In genomic region chr6:107459220-107459619, GRCm38 (mm10) we compare ENCODE assay signal across 29 mouse cellular contexts.
DNase-seq lines count a peak whose midpoint lies in the region; ATAC-seq and TF ChIP-seq lines count a peak whose summit lies in the region.
"Had no signal": no experiment of that assay in that cellular context is flagged by ENCODE, and none has a peak within 500 bp of the region (broad histone marks: within the 10 kb centered on the region; RNA-seq: fewer than 3 reads in every experiment).

No protein-coding gene starts in this region.

- H3K36me3 ChIP-seq in C2C12 (ENCODE audit: control insufficient read depth, insufficient read depth) (no peaks in the 10 kb centered on the region), myocyte (ENCODE audit: control insufficient read depth, insufficient read depth) (no peaks in the 10 kb centered on the region)
- H3K36me3 ChIP-seq in limb, embryonic 13.5 days = no peaks in the 10 kb centered on the region
- H3K36me3 ChIP-seq: embryonic facial prominence, embryonic 12.5 days; heart, embryonic 12.5 days; heart, embryonic 15.5 days; hindbrain, embryonic 10.5 days; hindbrain, embryonic 13.5 days had no signal

- no peak for TF ChIP-seq POLR2A in myocyte (IDR thresholded peaks at IDR 0.05; ENCODE audit: insufficient read length, low read depth)

- no peak overlapping the region for H3ac ChIP-seq in C2C12 (ENCODE audit: control insufficient read depth, insufficient read length, low read depth)
- H3ac ChIP-seq in myocyte (ENCODE audit: control insufficient read depth, insufficient read length) = no peak overlapping the region

- TF ChIP-seq CTCF in C2C12 (IDR thresholded peaks at IDR 0.05; ENCODE audit: control insufficient read depth, insufficient read depth, insufficient read length) = no peak

- 74% methylated on average over 1 of the region's 1 CpGs for WGBS in limb, embryonic 13.5 days

- H3K9ac ChIP-seq in limb, embryonic 13.5 days = no peak overlapping the region
- H3K9ac ChIP-seq: embryonic facial prominence, embryonic 12.5 days; forebrain, postnatal 0 days; heart, embryonic 12.5 days; heart, embryonic 15.5 days; hindbrain, embryonic 13.5 days had no signal

- H3K4me2 ChIP-seq in limb, embryonic 13.5 days (replicated peaks) = no peak overlapping the region
- H3K4me2 ChIP-seq in myocyte (ENCODE audit: low read depth) = no peak overlapping the region
- H3K4me2 ChIP-seq: embryonic facial prominence, embryonic 12.5 days; heart, embryonic 12.5 days; heart, embryonic 15.5 days; hindbrain, embryonic 13.5 days had no signal

- no peak overlapping the region for H3K4me3 ChIP-seq in C2C12 (ENCODE audit: insufficient read depth, poor library complexity, severe bottlenecking)
- no peak overlapping the region for H3K4me3 ChIP-seq in limb, embryonic 13.5 days
- H3K4me3 ChIP-seq in myocyte = no peak overlapping the region
- H3K4me3 ChIP-seq: embryonic facial prominence, embryonic 12.5 days; heart, embryonic 12.5 days; heart, embryonic 15.5 days; hindbrain, embryonic 10.5 days; hindbrain, embryonic 13.5 days had no signal

- ATAC-seq in limb, embryonic 13.5 days (ENCODE audit: low FRiP score, low read depth) = peak; percentile 84
- ATAC-seq in inflammation-experienced regulatory T-cells, adult 6 months = no peak
- ATAC-seq: activated CD4-positive, CD25-positive, alpha-beta regulatory T cell, adult 4 months; CD4-positive, CD25-positive, alpha-beta regulatory T cell, adult 4 months; forebrain, embryonic 14.5 days; forebrain, postnatal 0 days; hindbrain, embryonic 16.5 days; intestine, embryonic 16.5 days had no signal

- no peaks in the 10 kb centered on the region for H3K9me3 ChIP-seq in limb, embryonic 13.5 days
- H3K9me3 ChIP-seq: embryonic facial prominence, embryonic 12.5 days; heart, embryonic 12.5 days; heart, embryonic 15.5 days; hindbrain, embryonic 10.5 days; hindbrain, embryonic 13.5 days had no signal

- H3K27ac ChIP-seq in limb, embryonic 13.5 days = no peak overlapping the region
- H3K27ac ChIP-seq: embryonic facial prominence, embryonic 12.5 days; heart, embryonic 15.5 days; hindbrain, embryonic 10.5 days; hindbrain, embryonic 13.5 days had no signal

- H3K27me3 ChIP-seq in C2C12 (ENCODE audit: control insufficient read depth, insufficient read depth, insufficient read length) = no peaks in the 10 kb centered on the region
- H3K27me3 ChIP-seq in limb, embryonic 13.5 days = no peaks in the 10 kb centered on the region
- no peaks in the 10 kb centered on the region for H3K27me3 ChIP-seq in myocyte (ENCODE audit: control insufficient read depth, insufficient read depth, insufficient read length)
- H3K27me3 ChIP-seq: embryonic facial prominence, embryonic 12.5 days; heart, embryonic 12.5 days; heart, embryonic 15.5 days; hindbrain, embryonic 13.5 days had no signal

- no peaks in the 10 kb centered on the region for H3K4me1 ChIP-seq in limb, embryonic 13.5 days
- H3K4me1 ChIP-seq: embryonic facial prominence, embryonic 12.5 days; heart, embryonic 12.5 days; heart, embryonic 15.5 days had no signal

- no peaks in the 10 kb centered on the region for H3K79me2 ChIP-seq in C2C12 (ENCODE audit: control insufficient read depth, insufficient read depth)
- no peaks in the 10 kb centered on the region for H3K79me2 ChIP-seq in myocyte (ENCODE audit: control insufficient read depth, insufficient read depth)

- no peaks in the 10 kb centered on the region for H3K79me3 ChIP-seq in C2C12 (ENCODE audit: low read depth)

- DNase-seq in gastrocnemius, adult 18-20 months (ENCODE audit: low spot score) = peak; percentile 3
- DNase-seq in gastrocnemius, postnatal 4 days (ENCODE audit: low spot score in 2 of 2) = no peak
- no peak for DNase-seq in MN1 (ENCODE audit: low spot score)
- DNase-seq: adrenal gland, adult 8-10 months; adrenal gland, postnatal 25 days; B cell, adult 2 months; cerebellum, adult 11-12 months; cerebellum, adult 8-10 months; cerebellum, postnatal 10 days; cerebellum, postnatal 36 days; forebrain, postnatal 0 days; gastrocnemius, postnatal 10 days; heart, adult 18-20 months; heart, postnatal 10 days; heart, postnatal 36 days had no signal

TF ChIP-seq in C2C12, 6 proteins besides CTCF, POLR2A, EP300 and RAD21:
- TF ChIP-seq FOSL1 (IDR thresholded peaks at IDR 0.05; ENCODE audit: insufficient read depth, low read length, poor library complexity, severe bottlenecking) (no peak), MAX (IDR thresholded peaks at IDR 0.05) (no peak), MYOD1 (IDR thresholded peaks at IDR 0.05; ENCODE audit: control insufficient read depth, insufficient read length, low read depth) (peak; percentile 99), MYOG (IDR thresholded peaks at IDR 0.05; ENCODE audit: control insufficient read depth, extremely low read depth, insufficient read length) (no peak), CEBPB (IDR thresholded peaks at IDR 0.05; ENCODE audit: low read depth) (no peak), USF1 (IDR thresholded peaks at IDR 0.05; ENCODE audit: low read depth) (no peak)

TF ChIP-seq in myocyte, 11 proteins besides CTCF, POLR2A, EP300 and RAD21:
- TF ChIP-seq MAX (IDR thresholded peaks at IDR 0.05; ENCODE audit: low read depth) (no peak), TCF12 (IDR thresholded peaks at IDR 0.05; ENCODE audit: insufficient read depth, poor library complexity, severe bottlenecking) (peak; percentile 73), USF1 (IDR thresholded peaks at IDR 0.05; ENCODE audit: low read depth) (no peak), SRF (IDR thresholded peaks at IDR 0.05; ENCODE audit: control insufficient read depth, insufficient read length, low read depth) (no peak), E2F4 (IDR thresholded peaks at IDR 0.05; ENCODE audit: insufficient read depth) (no peak), REST (IDR thresholded peaks at IDR 0.05; ENCODE audit: insufficient read depth, insufficient read length) (no peak), MYOG (IDR thresholded peaks at IDR 0.05; ENCODE audit: control insufficient read depth in 1 of 3, insufficient read depth in 1 of 3, insufficient read length in 2 of 3, low read depth in 2 of 3) (peak in 1 of 3 experiments; percentile 57), CEBPB (IDR thresholded peaks at IDR 0.05; ENCODE audit: insufficient read depth, poor library complexity, severe bottlenecking) (no peak), MYOD1 (IDR thresholded peaks at IDR 0.05; ENCODE audit: control insufficient read depth in 1 of 3, insufficient read length in 2 of 3, low read depth in 2 of 3) (peak; percentile 81 to 96 (median 93)), POLR2AphosphoS2 (IDR thresholded peaks at IDR 0.05; ENCODE audit: insufficient read length, low read depth) (no peak), TCF3 (IDR thresholded peaks at IDR 0.05; ENCODE audit: insufficient read length, low read depth) (peak; percentile 67)
TF ChIP-seq in myocyte: peak in this region for 4.
